Mouse (Mus musculus) liver, embryonic 14.5 days (tissue): ENCODE measurements around the gene Apba3. TPM values are rescaled to one million over a fixed set of nuclear protein-coding genes. Genes with fewer than 3 reads are reported as not detected.

Experiments used
- ATAC-seq: fragments of 200-750 bp; cut with Nextera tagmentation; 2 replicates; pipeline ENCODE4 v1.8.0; 2017; ENCODE audit warnings: moderate number of reproducible peaks, mild to moderate bottlenecking, moderate library complexity; ENCODE audit not compliant: insufficient read depth
- DNase-seq, 3 experiments: peaks; one replicate each; pipeline ENCODE4 v3.0.0-alpha.2; 2012 to 2013; ENCODE audit warnings: low read depth in 3 of 3, low spot score in 3 of 3
- H3K27ac ChIP-seq: fragments of 300-500 bp; sonication (generic); 2 replicates; pipeline ENCODE4 v1.5.1; 2014; ENCODE audit warnings: moderate library complexity, mild to moderate bottlenecking, control low read depth, inconsistent platforms
- H3K27me3 ChIP-seq: fragments of 300-500 bp; sonication (generic); 2 replicates; pipeline ENCODE4 v1.6.1; 2014; ENCODE audit warnings: mild to moderate bottlenecking, low read length, moderate library complexity; ENCODE audit not compliant: control insufficient read depth, insufficient read depth
- H3K36me3 ChIP-seq: fragments of 300-500 bp; sonication (generic); replicated peaks from 2 replicates; pipeline ENCODE4 v1.6.1; 2014; ENCODE audit warnings: low read depth; ENCODE audit not compliant: control insufficient read depth, insufficient read depth
- H3K4me1 ChIP-seq, 2 experiments: fragments of 200-500 bp in 1 of 2; fragments of 300-500 bp in 1 of 2; sonication (generic) in 1 of 2; replicated peaks; 2 replicates each; pipeline ENCODE4 v1.6.1; 2012 to 2014; ENCODE audit warnings: antibody characterized with exemption in 1 of 2, inconsistent platforms in 1 of 2, low read length in 1 of 2; ENCODE audit not compliant: control insufficient read depth in 2 of 2, insufficient read depth in 2 of 2
- H3K4me2 ChIP-seq: fragments of 300-500 bp; sonication (generic); 2 replicates; pipeline ENCODE4 v1.6.1; 2014; ENCODE audit warnings: low read depth, mild to moderate bottlenecking, control low read depth, moderate library complexity
- H3K4me3 ChIP-seq, 2 experiments: fragments of 200-500 bp in 1 of 2; fragments of 300-500 bp in 1 of 2; sonication (generic) in 1 of 2; 2 replicates each; pipeline ENCODE4 v1.5.1; 2012 to 2014; ENCODE audit warnings: low read depth in 2 of 2, low read length in 2 of 2, mild to moderate bottlenecking in 2 of 2, control low read depth in 1 of 2, inconsistent platforms in 1 of 2, moderate library complexity in 1 of 2; ENCODE audit not compliant: insufficient read depth in 1 of 2
- H3K9ac ChIP-seq: fragments of 300-500 bp; sonication (generic); replicated peaks from 2 replicates; pipeline ENCODE4 v1.6.1; 2014; ENCODE audit warnings: mild to moderate bottlenecking, control low read depth, moderate library complexity
- H3K9me3 ChIP-seq: fragments of 300-500 bp; sonication (generic); 2 replicates; pipeline ENCODE4 v1.6.1; 2016; ENCODE audit warnings: low read length, mixed read lengths; ENCODE audit not compliant: control insufficient read depth
- CTCF ChIP-seq: IDR thresholded peaks from 2 replicates; pipeline ENCODE4 v1.5.1; 2016; ENCODE audit warnings: antibody characterized with exemption, low read depth, control low read depth
- EP300 ChIP-seq: IDR thresholded peaks from 2 replicates; pipeline ENCODE4 v1.6.1; 2016; ENCODE audit warnings: antibody characterized with exemption, low read depth
- WGBS: fragments of 180-500 bp; shearing (Covaris S2); extraction: QIAGEN DNeasy Blood & Tissue Kit; methylation state at CpG from one replicate; pipeline ENCODE4 v1.1.7; 2014; ENCODE audit not compliant: insufficient replicate concordance; 5-methylcytosine and 5-hydroxymethylcytosine counted together
- polyA plus RNA-seq, 2 experiments: library from polyadenylated mRNA; depleted of rRNA in 1 of 2; stranded (reverse) in 1 of 2; unstranded in 1 of 2; fragments of >200 nt; fragmentation: Nextera tagmentation in 1 of 2; extraction: Ambion mirVana in 1 of 2; gene quantifications; 2 replicates each; pipeline versions ENCODE4 v1.2.1 to v1.2.3; 2012 to 2014

Apba3 gene
- polyA plus RNA-seq, 2 experiments = 14.3 to 15.7 TPM

DNA sequence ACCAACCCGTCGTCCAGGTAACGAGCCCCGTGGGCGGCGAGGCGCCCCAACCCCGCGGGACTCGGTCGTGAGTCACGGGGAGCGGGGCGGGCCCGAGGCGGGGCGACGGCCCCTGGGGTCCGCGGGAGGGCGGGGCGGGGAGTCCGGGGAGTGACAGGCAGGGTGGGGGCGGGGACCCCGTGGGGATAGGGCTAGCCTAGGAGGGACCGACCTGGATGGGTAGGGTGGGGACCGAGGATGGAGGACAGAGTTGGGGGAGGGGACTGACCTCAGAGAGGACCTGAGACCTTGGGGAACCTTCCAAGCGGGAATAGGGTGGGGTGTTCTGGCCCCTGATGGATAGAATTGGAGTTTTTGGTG is 33.6 kb upstream of the Apba3 start:
- WGBS = 1% methylated on average over 28 of the region's 28 CpGs
- ATAC-seq = peak; percentile 73
- Histone ChIP-seq H3K4me1 (peaks cover 2 to 3% of the 10 kb centered on the region in 2 experiments; a peak in 2 of 4 replicates), H3K27me3 (peaks cover 32% of the 10 kb centered on the region), H3K36me3 (no peaks in the 10 kb centered on the region), H3K9ac (peak overlapping the region; percentile 24), H3K9me3 (no peaks in the 10 kb centered on the region), H3K4me3 (peak overlapping the region; percentile 55 to 66), H3K4me2 (peak overlapping the region; percentile 56), H3K27ac (no peak overlapping the region)
- no peak for DNase-seq
- TF ChIP-seq EP300 = no peak
- TF ChIP-seq CTCF = no peak

- no peak for DNase-seq
- Histone ChIP-seq H3K36me3 (no peaks in the 10 kb centered on the region), H3K9ac (no peak overlapping the region), H3K9me3 (no peaks in the 10 kb centered on the region), H3K27ac (no peak overlapping the region), H3K4me2 (no peak overlapping the region), H3K4me1 (peaks cover 2 to 3% of the 10 kb centered on the region in 2 experiments; a peak in 2 of 4 replicates), H3K27me3 (peaks cover 30% of the 10 kb centered on the region), H3K4me3 (no peak overlapping the region)
- TF ChIP-seq EP300 = no peak
- TF ChIP-seq CTCF = no peak
- WGBS = 59% methylated on average over 6 of the region's 6 CpGs
- ATAC-seq = no peak
Measured at GRCm38 (mm10) chr10:81234206-81234605, 32.6 kb upstream of the Apba3 start.

DNA sequence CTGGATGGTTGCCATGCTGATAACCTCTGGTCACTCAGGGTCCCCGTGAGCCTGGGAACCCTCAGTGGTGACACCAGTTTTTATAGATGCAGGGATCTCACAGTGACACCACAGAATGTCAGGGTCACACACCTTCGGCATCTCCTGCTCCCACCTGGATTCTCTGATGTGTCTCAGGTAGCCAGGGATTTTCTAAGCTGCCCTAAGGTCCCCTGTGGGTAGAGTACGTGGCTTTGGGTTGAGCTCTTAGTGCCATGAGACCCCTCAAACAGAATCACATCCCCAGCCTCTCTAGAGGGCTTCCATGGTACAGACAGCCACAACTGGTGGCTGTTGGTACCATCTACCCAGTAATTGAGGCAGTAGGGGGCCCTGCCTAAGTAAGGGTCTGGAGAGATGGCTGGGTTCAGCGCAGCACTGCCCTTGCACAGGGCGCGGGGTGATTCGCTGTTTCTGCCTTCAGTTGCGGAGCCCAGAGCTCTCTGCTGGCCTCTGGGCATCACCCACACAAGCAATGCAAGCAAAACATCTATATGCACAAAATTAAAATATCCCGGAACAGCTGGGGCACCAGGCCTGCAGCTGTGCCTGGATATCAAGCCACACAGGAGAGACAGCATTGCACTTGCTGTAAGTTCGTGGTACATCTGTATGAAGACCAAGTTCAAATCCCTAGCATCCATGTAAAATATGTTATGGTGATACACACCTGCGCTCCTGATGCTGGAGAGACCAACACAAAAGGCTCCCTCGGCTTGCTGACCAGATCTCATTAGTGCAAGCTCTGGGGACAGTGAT is 30.1 kb upstream of the Apba3 start:
- H3K27me3 ChIP-seq = peaks cover 27% of the 10 kb centered on the region

DNA sequence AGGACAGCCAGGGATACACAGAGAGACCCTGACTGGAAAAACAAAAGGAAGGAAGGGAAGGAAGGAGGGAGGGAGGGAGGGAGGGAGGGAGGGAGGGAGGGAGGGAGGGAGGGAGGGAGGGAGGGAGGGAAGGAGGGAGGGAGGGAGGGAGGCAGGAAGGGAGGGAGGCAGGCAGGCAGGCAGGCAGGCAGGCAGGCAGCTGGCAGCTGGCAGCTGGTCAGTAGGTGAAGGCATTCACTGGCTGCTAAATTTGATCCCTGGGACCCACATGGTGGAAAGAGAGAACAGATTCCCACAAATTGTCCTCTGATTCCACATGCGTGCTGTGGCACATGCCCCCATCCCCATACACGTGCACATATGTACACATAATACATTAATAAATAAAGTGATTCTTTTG is 28.1 kb upstream of the Apba3 start:
- Histone ChIP-seq H3K4me1 (no peaks in the 10 kb centered on the region; a peak in 2 of 4 replicates), H3K9ac (no peak overlapping the region), H3K36me3 (no peaks in the 10 kb centered on the region), H3K27ac (no peak overlapping the region), H3K4me2 (no peak overlapping the region), H3K9me3 (no peaks in the 10 kb centered on the region), H3K27me3 (peaks cover 28% of the 10 kb centered on the region), H3K4me3 (no peak overlapping the region)
- TF ChIP-seq EP300 (no peak), CTCF (no peak)
- ATAC-seq (no peak), DNase-seq (no peak)
- WGBS = 81% methylated on average over 2 of the region's 2 CpGs

More for the DNA sequence above, 30.1 kb upstream of the Apba3 start:
- 66% methylated on average over 12 of the region's 12 CpGs for WGBS
- TF ChIP-seq CTCF (no peak), EP300 (no peak)
- H3K9ac ChIP-seq = no peak overlapping the region
- peaks cover 2 to 3% of the 10 kb centered on the region in 2 experiments; a peak in 2 of 4 replicates for H3K4me1 ChIP-seq
- no peak for DNase-seq
- H3K4me3 ChIP-seq = no peak overlapping the region
- H3K4me2 ChIP-seq = no peak overlapping the region
- H3K9me3 ChIP-seq = no peaks in the 10 kb centered on the region
- no peaks in the 10 kb centered on the region for H3K36me3 ChIP-seq
- ATAC-seq = no peak
- H3K27ac ChIP-seq = no peak overlapping the region

- Histone ChIP-seq H3K9me3 (no peaks in the 10 kb centered on the region), H3K4me3 (no peak overlapping the region), H3K9ac (no peak overlapping the region), H3K36me3 (no peaks in the 10 kb centered on the region), H3K27me3 (peaks cover 28% of the 10 kb centered on the region), H3K27ac (no peak overlapping the region), H3K4me1 (no peaks in the 10 kb centered on the region), H3K4me2 (no peak overlapping the region)
- no peak for ATAC-seq
- TF ChIP-seq CTCF (peak; percentile 74), EP300 (no peak)
- WGBS = 20% methylated on average over 13 of the region's 13 CpGs
- peak in 2 of 3 experiments; percentile 14 to 33 for DNase-seq
Measured at GRCm38 (mm10) chr10:81240876-81241275, 25.9 kb upstream of the Apba3 start.
